Mouse (Mus musculus) ES-Bruce4 (cell line): ENCODE results near the gene Nxf1.

Source experiments
- CTCF ChIP-seq: IDR thresholded peaks from one replicate; pipeline ENCODE4 v1.8.1; 2011; ENCODE audit warnings: low read depth, low read length
- EP300 ChIP-seq: IDR thresholded peaks from 2 replicates; pipeline ENCODE4 v1.6.1; 2011; ENCODE audit warnings: low read depth, low read length; ENCODE audit not compliant: insufficient read depth

- TF ChIP-seq CTCF (no peak), EP300 (no peak)
Observed at GRCm38 (mm10) chr19:8716767-8717475, 40.0 kb upstream of the Nxf1 start.
